Mouse (Mus musculus) neural tube, embryonic 14.5 days (tissue): ENCODE data around the gene Rap2b. TPM values are rescaled to one million over a fixed set of nuclear protein-coding genes. Genes with fewer than 3 reads are reported as not detected.

Experiments used
- ATAC-seq: fragments of 200-750 bp; cut with Nextera tagmentation; 2 replicates; pipeline ENCODE4 v1.8.0; 2017; ENCODE audit warnings: low read depth, mild to moderate bottlenecking, moderate TSS enrichment, moderate library complexity
- H3K27ac ChIP-seq: fragments of 300-500 bp; sonication (generic); 2 replicates; pipeline ENCODE4 v1.5.1; 2014; ENCODE audit warnings: low read depth, mild to moderate bottlenecking, control low read depth, low read length, moderate library complexity, mixed read lengths
- H3K27me3 ChIP-seq: fragments of 300-500 bp; sonication (generic); 2 replicates; pipeline ENCODE4 v1.6.1; 2014; ENCODE audit warnings: low read length; ENCODE audit not compliant: control insufficient read depth, insufficient read depth
- H3K36me3 ChIP-seq: fragments of 300-500 bp; sonication (generic); 2 replicates; pipeline ENCODE4 v1.6.1; 2014; ENCODE audit warnings: low read length, mixed read lengths; ENCODE audit not compliant: control insufficient read depth, insufficient read depth
- H3K4me1 ChIP-seq: fragments of 300-500 bp; sonication (generic); 2 replicates; pipeline ENCODE4 v1.6.1; 2014; ENCODE audit warnings: low read length; ENCODE audit not compliant: control insufficient read depth, insufficient read depth
- H3K4me2 ChIP-seq: fragments of 300-500 bp; sonication (generic); 2 replicates; pipeline ENCODE4 v1.6.1; 2014; ENCODE audit warnings: mild to moderate bottlenecking, low read depth, low read length, control low read depth
- H3K4me3 ChIP-seq: fragments of 300-500 bp; sonication (generic); 2 replicates; pipeline ENCODE4 v1.5.1; 2014; ENCODE audit warnings: low read depth, low read length, control low read depth, mixed read lengths
- H3K9ac ChIP-seq: fragments of 300-500 bp; sonication (generic); replicated peaks from 2 replicates; pipeline ENCODE4 v1.6.1; 2014; ENCODE audit warnings: low read depth, mild to moderate bottlenecking, control low read depth, low read length, mixed read lengths
- H3K9me3 ChIP-seq: fragments of 300-500 bp; sonication (generic); 2 replicates; pipeline ENCODE4 v1.6.1; 2016; ENCODE audit warnings: low read length; ENCODE audit not compliant: control insufficient read depth
- whole genome bisulfite sequencing: fragments of 180-500 bp; shearing (Covaris S2); extraction: QIAGEN DNeasy Blood & Tissue Kit; methylation state at CpG from one replicate; pipeline ENCODE4 v1.1.7; 2014; 5-methylcytosine and 5-hydroxymethylcytosine counted together
- polyA plus RNA-seq: library from polyadenylated mRNA; unstranded; fragments of >200 nt; fragmentation: Nextera tagmentation; extraction: Ambion mirVana; gene quantifications from 2 replicates; pipeline ENCODE4 v1.2.1, GENCODE M21; 2014

The Rap2b gene
- polyA plus RNA-seq, 1 experiment from 2014 or later = 9.5 TPM

GRCm38 (mm10) chr3:61348036-61348614 lies 13.3 kb upstream of the Rap2b start:
- no peaks in the 10 kb centered on the region for H3K4me1 ChIP-seq
- no peak overlapping the region for H3K4me2 ChIP-seq
- no peaks in the 10 kb centered on the region for H3K36me3 ChIP-seq
- no peak for ATAC-seq
- no peaks in the 10 kb centered on the region for H3K27me3 ChIP-seq
- no peaks in the 10 kb centered on the region for H3K9me3 ChIP-seq
- WGBS = 75% methylated on average over 4 of the region's 4 CpGs
- no peak overlapping the region for H3K9ac ChIP-seq
- H3K27ac ChIP-seq = no peak overlapping the region
- no peak overlapping the region for H3K4me3 ChIP-seq

- no peaks in the 10 kb centered on the region for H3K36me3 ChIP-seq
- no peak for ATAC-seq
- no peak overlapping the region for H3K4me2 ChIP-seq
- no peaks in the 10 kb centered on the region for H3K9me3 ChIP-seq
- H3K9ac ChIP-seq = no peak overlapping the region
- H3K4me3 ChIP-seq = no peak overlapping the region
- no peak overlapping the region for H3K27ac ChIP-seq
- H3K4me1 ChIP-seq = no peaks in the 10 kb centered on the region
- 83% methylated on average over 1 of the region's 1 CpGs for WGBS
- H3K27me3 ChIP-seq = no peaks in the 10 kb centered on the region
Observed at GRCm38 (mm10) chr3:61349433-61349832, 12.0 kb upstream of the Rap2b start.

GRCm38 (mm10) chr3:61355464-61355863 lies 6.0 kb upstream of the Rap2b start:
- H3K9ac ChIP-seq = no peak overlapping the region
- WGBS = 90% methylated on average over 1 of the region's 1 CpGs

GRCm38 (mm10) chr3:61358107-61358506 lies 3.3 kb upstream of the Rap2b start:
- Histone ChIP-seq H3K4me2 (no peak overlapping the region), H3K27me3 (no peaks in the 10 kb centered on the region), H3K4me3 (no peak overlapping the region), H3K27ac (no peak overlapping the region), H3K9me3 (no peaks in the 10 kb centered on the region), H3K9ac (no peak overlapping the region), H3K4me1 (no peaks in the 10 kb centered on the region), H3K36me3 (no peaks in the 10 kb centered on the region)
- no peak for ATAC-seq
- whole genome bisulfite sequencing = 52% methylated on average over 6 of the region's 6 CpGs

More at GRCm38 (mm10) chr3:61355464-61355863, 6.0 kb upstream of the Rap2b start:
- no peaks in the 10 kb centered on the region for H3K9me3 ChIP-seq
- H3K27ac ChIP-seq = no peak overlapping the region
- H3K4me3 ChIP-seq = no peak overlapping the region
- ATAC-seq = no peak
- no peaks in the 10 kb centered on the region for H3K4me1 ChIP-seq
- no peaks in the 10 kb centered on the region for H3K27me3 ChIP-seq
- no peak overlapping the region for H3K4me2 ChIP-seq
- H3K36me3 ChIP-seq = no peaks in the 10 kb centered on the region

- no peaks in the 10 kb centered on the region for H3K36me3 ChIP-seq
Observed at GRCm38 (mm10) chr3:61358756-61359293, 2.6 kb upstream of the Rap2b start.

GRCm38 (mm10) chr3:61362821-61363160 lies 1.4 kb downstream of the Rap2b start:
- Histone ChIP-seq H3K36me3 (no peaks in the 10 kb centered on the region), H3K4me2 (peak overlapping the region; percentile 66), H3K9me3 (no peaks in the 10 kb centered on the region), H3K4me3 (peak overlapping the region; percentile 96), H3K9ac (peak overlapping the region; percentile 18), H3K27me3 (no peaks in the 10 kb centered on the region), H3K27ac (peak overlapping the region; percentile 41; the same call in 1 of the 2 replicates), H3K4me1 (peaks cover 8% of the 10 kb centered on the region; the same call in 1 of the 2 replicates)
- ATAC-seq = no peak
- WGBS = 7% methylated on average over 9 of the region's 9 CpGs

More at GRCm38 (mm10) chr3:61358756-61359293, 2.6 kb upstream of the Rap2b start:
- no peak overlapping the region for H3K4me2 ChIP-seq
- no peak overlapping the region for H3K4me3 ChIP-seq
- no peak overlapping the region for H3K9ac ChIP-seq
- H3K27me3 ChIP-seq = no peaks in the 10 kb centered on the region
- ATAC-seq = no peak
- H3K27ac ChIP-seq = no peak overlapping the region
- WGBS = 41% methylated on average over 7 of the region's 7 CpGs
- H3K9me3 ChIP-seq = no peaks in the 10 kb centered on the region
- no peaks in the 10 kb centered on the region for H3K4me1 ChIP-seq

GRCm38 (mm10) chr3:61363161-61363988 lies 1.9 kb downstream of the Rap2b start:
- H3K9ac ChIP-seq = peak overlapping the region; percentile 18
- H3K27me3 ChIP-seq = no peaks in the 10 kb centered on the region
- ATAC-seq = peak; percentile 93
- H3K36me3 ChIP-seq = no peaks in the 10 kb centered on the region
- H3K27ac ChIP-seq = peak overlapping the region; percentile 84; the same call in 1 of the 2 replicates
- WGBS = under 1% methylated on average over 30 of the region's 30 CpGs
- H3K4me1 ChIP-seq = peaks cover 10% of the 10 kb centered on the region; the same call in 1 of the 2 replicates
- H3K4me2 ChIP-seq = peak overlapping the region; percentile 66
- H3K4me3 ChIP-seq = peak overlapping the region; percentile 96
- H3K9me3 ChIP-seq = no peaks in the 10 kb centered on the region

GRCm38 (mm10) chr3:61363989-61364660 lies 2.7 kb downstream of the Rap2b start:
- H3K27ac ChIP-seq = peak overlapping the region; percentile 84
- ATAC-seq = peak; percentile 93
- H3K4me1 ChIP-seq = peaks cover 12% of the 10 kb centered on the region; the same call in 1 of the 2 replicates
- H3K36me3 ChIP-seq = no peaks in the 10 kb centered on the region
- peak overlapping the region; percentile 96 for H3K4me3 ChIP-seq
- peak overlapping the region; percentile 66 for H3K4me2 ChIP-seq
- no peaks in the 10 kb centered on the region for H3K27me3 ChIP-seq
- no peaks in the 10 kb centered on the region for H3K9me3 ChIP-seq
- under 1% methylated on average over 47 of the region's 51 CpGs for WGBS
- peak overlapping the region; percentile 83 for H3K9ac ChIP-seq
